Mouse (Mus musculus) gastrocnemius, postnatal 36 days (tissue): ENCODE results near the gene Skap1. TPM values are rescaled to one million over a fixed set of nuclear protein-coding genes. Genes with fewer than 3 reads are reported as not detected.

Experiments used
- DNase-seq, 2 experiments: peaks; one replicate each; pipeline ENCODE4 v3.0.0; 2022
- intact Hi-C: fragments of 180-260 bp; cut with DNase I; formaldehyde crosslinking; loops from one replicate; pipeline ENCODE4 v1.15.1; 2025
- total RNA-seq, 2 experiments: library from RNA; stranded (reverse); gene quantifications; 2 replicates each; pipeline ENCODE4 v1.2.3; 2021

Skap1 gene
- total RNA-seq, 2 experiments from 2014 or later, result 1.6 TPM; not detected in 1

GRCm38 (mm10) chr11:96550960-96551703 lies 86.7 kb downstream of the Skap1 start:
- DNase-seq, result no peak
- intact Hi-C loops, result loop anchor here (10.0 kb wide), 1 partner anchor 304 kb away; no protein-coding TSS in a partner anchor

- DNase-seq, result no peak
- intact Hi-C loops, result loop anchor here (2.0 to 10.0 kb wide), 2 partner anchors 274 to 302 kb away; no protein-coding TSS in a partner anchor
Observed at GRCm38 (mm10) chr11:96553091-96553490, 88.7 kb downstream of the Skap1 start.

- no peak for DNase-seq
- intact Hi-C loops, result no loop called here
Observed at GRCm38 (mm10) chr11:96560229-96560628, 95.8 kb downstream of the Skap1 start.

GRCm38 (mm10) chr11:96564088-96564487 lies 99.7 kb downstream of the Skap1 start:
- DNase-seq, result no peak
- intact Hi-C loops, result no loop called here

- intact Hi-C loops, result no loop called here
- no peak for DNase-seq
Observed at GRCm38 (mm10) chr11:96572515-96572914, 108.1 kb downstream of the Skap1 start.

GRCm38 (mm10) chr11:96576491-96577427 lies 112.4 kb downstream of the Skap1 start:
- intact Hi-C loops, result no loop called here

GRCm38 (mm10) chr11:96578551-96579283 lies 114.3 kb downstream of the Skap1 start:
- intact Hi-C loops, result no loop called here

More at GRCm38 (mm10) chr11:96576491-96577427, 112.4 kb downstream of the Skap1 start:
- DNase-seq, result no peak

GRCm38 (mm10) chr11:96581604-96582384 lies 117.4 kb downstream of the Skap1 start:
- intact Hi-C loops, result no loop called here
- DNase-seq, result no peak

More at GRCm38 (mm10) chr11:96578551-96579283, 114.3 kb downstream of the Skap1 start:
- DNase-seq, result no peak

- intact Hi-C loops, result no loop called here
- no peak for DNase-seq
Observed at GRCm38 (mm10) chr11:96582595-96582994, 118.2 kb downstream of the Skap1 start.

GRCm38 (mm10) chr11:96589828-96590227 lies 125.4 kb downstream of the Skap1 start:
- intact Hi-C loops, result no loop called here

GRCm38 (mm10) chr11:96595890-96596289 lies 131.5 kb downstream of the Skap1 start:
- DNase-seq, result no peak
- intact Hi-C loops, result no loop called here

More at GRCm38 (mm10) chr11:96589828-96590227, 125.4 kb downstream of the Skap1 start:
- no peak for DNase-seq

GRCm38 (mm10) chr11:96596301-96596700 lies 131.9 kb downstream of the Skap1 start:
- no peak for DNase-seq
- intact Hi-C loops, result no loop called here

GRCm38 (mm10) chr11:96602806-96603205 lies 138.4 kb downstream of the Skap1 start:
- intact Hi-C loops, result no loop called here

GRCm38 (mm10) chr11:96604306-96604705 lies 139.9 kb downstream of the Skap1 start:
- DNase-seq, result no peak
- intact Hi-C loops, result no loop called here

More at GRCm38 (mm10) chr11:96602806-96603205, 138.4 kb downstream of the Skap1 start:
- no peak for DNase-seq

- DNase-seq, result no peak
- intact Hi-C loops, result no loop called here
Observed at GRCm38 (mm10) chr11:96604751-96605450, 140.5 kb downstream of the Skap1 start.

- DNase-seq, result no peak
- intact Hi-C loops, result no loop called here
Observed at GRCm38 (mm10) chr11:96605516-96605915, 141.1 kb downstream of the Skap1 start.

- DNase-seq, result no peak
- intact Hi-C loops, result no loop called here
Observed at GRCm38 (mm10) chr11:96612596-96612995, 148.2 kb downstream of the Skap1 start.

- no peak for DNase-seq
- intact Hi-C loops, result no loop called here
Observed at GRCm38 (mm10) chr11:96616792-96617191, 152.4 kb downstream of the Skap1 start.
